Mouse (Mus musculus): ENCODE measurements around the gene Hipk2. TPM values are rescaled to one million over a fixed set of nuclear protein-coding genes. Genes with fewer than 3 reads are reported as not detected.
"Not testable (repeated sequence)": the region's sequence is repeated elsewhere in the genome, so short reads cannot be mapped to it uniquely, and the experiment has no call there.

Hipk2 gene
- polyA plus RNA-seq, 1 experiment from 2014 or later: 27.4 TPM

DNA sequence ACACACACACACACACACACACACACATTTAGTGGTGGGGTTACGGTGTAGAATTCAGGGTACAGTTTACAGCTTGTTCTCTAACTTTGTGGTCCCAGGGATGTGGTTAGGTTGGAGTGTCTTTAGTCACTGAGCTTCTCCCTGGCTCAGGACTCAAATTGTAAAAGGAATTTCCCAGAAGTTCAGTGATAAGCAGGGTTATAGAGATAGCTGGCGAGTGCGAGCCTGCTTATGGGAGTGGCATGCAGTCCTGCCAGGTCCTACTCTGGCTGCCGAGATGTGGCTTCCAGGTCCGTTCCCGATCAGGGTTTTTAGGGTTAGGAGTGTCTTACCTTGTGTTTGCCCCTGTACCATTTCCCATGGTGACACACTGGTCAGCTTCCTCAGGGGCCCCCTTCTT lies 199.7 kb downstream of the Hipk2 start:
- ATAC-seq (replicated peaks; ENCODE audit: low FRiP score) (no peak; the same call in 1 of the 2 replicates), DNase-seq (ENCODE audit: low spot score) (no peak)
- no peaks in the 10 kb centered on the region for H3K9me3 ChIP-seq (ENCODE audit: control insufficient read depth, low read length)
- H3K27ac ChIP-seq (ENCODE audit: low read depth, low read length): no peak overlapping the region
- no peak overlapping the region for H3K4me3 ChIP-seq (ENCODE audit: low read depth, low read length)
- H3K27me3 ChIP-seq (replicated peaks; ENCODE audit: control insufficient read depth, insufficient read depth, low read length): no peaks in the 10 kb centered on the region; the same call in 1 of the 2 replicates
- peaks cover 10% of the 10 kb centered on the region for H3K4me1 ChIP-seq (replicated peaks; ENCODE audit: control insufficient read depth, insufficient read depth, low read length)
- H3K4me2 ChIP-seq: peak overlapping the region; percentile 37
- H3K9ac ChIP-seq (ENCODE audit: low read depth, low read length): no peak overlapping the region
- no peaks in the 10 kb centered on the region for H3K36me3 ChIP-seq (ENCODE audit: control insufficient read depth, insufficient read depth, low read length)
- 51% methylated on average over 6 of the region's 6 CpGs for WGBS

DNA sequence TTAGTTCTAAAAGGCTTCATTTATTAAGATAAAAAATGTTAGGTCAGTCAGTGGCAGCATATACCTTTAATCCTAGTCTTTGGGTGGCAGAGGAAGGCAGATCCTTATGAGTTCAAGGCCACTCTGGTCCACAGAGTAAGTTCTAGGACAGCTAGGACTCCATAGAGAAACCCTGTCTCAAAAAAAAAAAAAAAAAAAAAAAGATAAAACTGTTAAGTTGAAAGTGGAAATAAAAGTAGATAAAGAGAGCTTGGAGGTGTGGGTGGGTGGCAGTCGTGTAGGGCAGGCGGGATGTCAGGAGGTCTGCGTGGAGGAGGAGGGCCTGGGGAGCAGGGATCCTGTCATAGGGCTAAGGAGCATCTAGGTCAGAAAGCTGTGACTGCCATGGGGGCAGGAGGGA lies 204.0 kb downstream of the Hipk2 start:
- DNase-seq (ENCODE audit: low spot score): no peak
- H3K4me3 ChIP-seq (ENCODE audit: low read depth, low read length): no peak overlapping the region
- no peak overlapping the region for H3K4me2 ChIP-seq
- 69% methylated on average over 3 of the region's 3 CpGs for WGBS
- H3K27ac ChIP-seq (ENCODE audit: low read depth, low read length): no peak overlapping the region
- no peaks in the 10 kb centered on the region for H3K36me3 ChIP-seq (ENCODE audit: control insufficient read depth, insufficient read depth, low read length)
- no peak overlapping the region for H3K9ac ChIP-seq (ENCODE audit: low read depth, low read length)
- no peak for ATAC-seq (replicated peaks; ENCODE audit: low FRiP score)
- no peaks in the 10 kb centered on the region for H3K9me3 ChIP-seq (ENCODE audit: control insufficient read depth, low read length)
- H3K27me3 ChIP-seq (replicated peaks; ENCODE audit: control insufficient read depth, insufficient read depth, low read length): peaks cover 4% of the 10 kb centered on the region
- H3K4me1 ChIP-seq (replicated peaks; ENCODE audit: control insufficient read depth, insufficient read depth, low read length): peaks cover 14% of the 10 kb centered on the region

DNA sequence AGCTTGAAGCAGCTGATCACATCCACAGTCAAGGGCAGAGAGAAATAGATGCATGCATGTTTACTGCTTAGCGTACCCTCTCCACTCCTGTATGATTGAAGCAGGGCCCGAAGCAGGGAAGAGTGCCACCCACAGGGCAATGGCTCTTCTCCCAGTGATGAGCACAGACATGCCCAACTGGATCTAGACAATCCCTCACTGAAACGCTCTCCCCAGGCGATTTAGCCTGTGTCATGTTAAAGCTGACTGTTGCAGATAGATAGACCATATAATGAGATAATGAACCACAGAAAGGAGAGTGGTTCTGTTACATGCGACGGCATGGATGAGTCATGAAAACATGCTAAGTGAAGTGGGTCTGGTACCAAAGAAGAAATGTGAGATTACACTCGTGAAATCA lies 204.7 kb downstream of the Hipk2 start:
- Histone ChIP-seq H3K27ac (ENCODE audit: low read depth, low read length) (no peak overlapping the region), H3K9ac (ENCODE audit: low read depth, low read length) (no peak overlapping the region), H3K4me2 (no peak overlapping the region), H3K9me3 (ENCODE audit: control insufficient read depth, low read length) (no peaks in the 10 kb centered on the region), H3K27me3 (replicated peaks; ENCODE audit: control insufficient read depth, insufficient read depth, low read length) (peaks cover 5% of the 10 kb centered on the region), H3K4me1 (replicated peaks; ENCODE audit: control insufficient read depth, insufficient read depth, low read length) (peaks cover 10% of the 10 kb centered on the region), H3K4me3 (ENCODE audit: low read depth, low read length) (no peak overlapping the region), H3K36me3 (ENCODE audit: control insufficient read depth, insufficient read depth, low read length) (no peaks in the 10 kb centered on the region)
- DNase-seq (ENCODE audit: low spot score) (no peak), ATAC-seq (replicated peaks; ENCODE audit: low FRiP score) (0 out of 2 replicates have a peak, but pooled peaks have one; percentile 47)
- 56% methylated on average over 7 of the region's 7 CpGs for WGBS

DNA sequence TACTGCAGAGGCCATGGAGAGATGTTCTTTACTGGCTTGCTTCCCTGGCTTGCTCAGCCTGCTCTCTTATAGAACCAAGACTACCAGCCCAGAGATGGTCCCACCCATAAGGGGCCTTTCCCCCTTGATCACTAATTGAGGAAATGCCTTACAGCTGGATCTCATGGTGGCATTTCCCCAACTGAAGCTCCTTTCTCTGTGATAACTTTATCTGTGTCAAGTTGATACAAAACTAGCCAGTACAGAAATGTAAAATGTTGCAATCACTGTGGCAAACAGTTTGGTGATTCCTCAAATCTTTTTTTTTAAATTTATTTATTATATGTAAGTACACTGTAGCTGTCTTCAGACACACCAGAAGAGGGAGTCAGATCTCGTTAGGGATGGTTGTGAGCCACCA lies 205.5 kb downstream of the Hipk2 start:
- 70% methylated on average over 1 of the region's 1 CpGs for WGBS
- not testable (repeated sequence) for ATAC-seq (replicated peaks; ENCODE audit: low FRiP score); H3K9me3 ChIP-seq (ENCODE audit: control insufficient read depth, low read length)

GRCm38 (mm10) chr6:38669580-38669979 lies 206.4 kb downstream of the Hipk2 start:
- H3K9me3 ChIP-seq (ENCODE audit: control insufficient read depth, low read length): no peaks in the 10 kb centered on the region
- H3K27ac ChIP-seq (ENCODE audit: low read depth, low read length): no peak overlapping the region
- no peak overlapping the region for H3K4me2 ChIP-seq

More for the DNA sequence above, 205.5 kb downstream of the Hipk2 start:
- H3K9ac ChIP-seq (ENCODE audit: low read depth, low read length); H3K4me2 ChIP-seq; H3K4me3 ChIP-seq (ENCODE audit: low read depth, low read length); H3K4me1 ChIP-seq (replicated peaks; ENCODE audit: control insufficient read depth, insufficient read depth, low read length); H3K36me3 ChIP-seq (ENCODE audit: control insufficient read depth, insufficient read depth, low read length); DNase-seq (ENCODE audit: low spot score); H3K27ac ChIP-seq (ENCODE audit: low read depth, low read length): not testable (repeated sequence)
- peaks cover 11% of the 10 kb centered on the region for H3K27me3 ChIP-seq (replicated peaks; ENCODE audit: control insufficient read depth, insufficient read depth, low read length)

DNA sequence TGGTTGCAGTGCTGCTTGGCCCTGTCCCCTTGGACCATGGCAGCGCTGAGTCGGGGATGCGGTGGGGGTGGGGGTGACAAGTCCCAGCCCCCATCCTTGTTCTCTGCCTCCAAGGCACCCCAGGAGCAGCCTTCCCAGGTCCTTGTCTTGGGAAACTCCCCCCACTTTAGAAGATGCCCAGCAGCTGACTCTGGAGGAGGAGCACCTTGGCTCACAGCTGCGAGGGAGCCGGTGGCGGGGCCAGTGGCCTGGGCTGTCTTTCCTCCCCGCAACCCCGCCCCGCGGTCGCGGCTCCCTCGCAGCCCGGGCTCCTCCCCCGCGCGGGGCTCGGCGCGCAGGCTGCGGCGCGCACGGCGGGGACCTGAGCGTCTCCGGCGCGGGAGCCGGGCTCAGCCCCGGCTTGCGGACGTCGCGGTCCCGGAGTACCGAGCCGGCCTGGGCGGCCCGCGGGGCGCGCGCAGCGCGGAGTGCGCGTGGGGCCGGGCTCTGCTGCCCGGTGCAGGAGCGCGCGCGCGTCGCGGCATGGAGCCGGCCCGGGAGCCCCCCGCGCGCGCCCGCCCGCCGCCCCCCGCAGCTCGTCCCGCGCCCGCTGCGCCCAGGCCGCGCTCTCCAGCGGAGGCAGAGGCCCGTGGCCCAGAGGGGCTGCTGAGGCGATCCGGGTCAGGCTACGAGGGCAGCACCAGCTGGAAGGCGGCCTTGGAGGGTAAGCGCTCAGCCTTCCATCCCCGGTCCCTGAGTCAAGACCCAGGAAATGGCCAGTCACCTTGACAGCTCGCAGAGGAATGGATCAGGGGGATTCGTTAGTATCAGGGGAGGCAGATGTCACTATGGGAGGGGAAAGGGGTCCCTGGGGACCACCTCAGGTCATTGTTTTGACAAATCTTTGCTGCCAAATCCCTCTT lies 213.0 kb downstream of the Hipk2 start, which contains the start of gene Clec2l:
TSS of gene Clec2l (plus strand) at position 356 of the 902 bp plus-strand sequence.
- Histone ChIP-seq H3K9me3 (ENCODE audit: control insufficient read depth, low read length) (no peaks in the 10 kb centered on the region), H3K27ac (ENCODE audit: low read depth, low read length) (no peak within 1 kb of the TSS), H3K27me3 (replicated peaks; ENCODE audit: control insufficient read depth, insufficient read depth, low read length) (peaks cover 65% of the 10 kb centered on the region), H3K9ac (ENCODE audit: low read depth, low read length) (peak within 1 kb of the TSS; percentile 42; the same call in 1 of the 2 replicates), H3K4me1 (replicated peaks; ENCODE audit: control insufficient read depth, insufficient read depth, low read length) (no peaks in the 10 kb centered on the region), H3K36me3 (ENCODE audit: control insufficient read depth, insufficient read depth, low read length) (no peaks in the 10 kb centered on the region), H3K4me2 (peak within 1 kb of the TSS; percentile 70), H3K4me3 (ENCODE audit: low read depth, low read length) (peak within 1 kb of the TSS; percentile 52)
- DNase-seq (ENCODE audit: low spot score) (no peak), ATAC-seq (replicated peaks; ENCODE audit: low FRiP score) (no peak; the same call in 1 of the 2 replicates)
- WGBS: 1% methylated on average over 75 of the region's 84 CpGs

More at GRCm38 (mm10) chr6:38669580-38669979, 206.4 kb downstream of the Hipk2 start:
- Histone ChIP-seq H3K4me3 (ENCODE audit: low read depth, low read length) (no peak overlapping the region), H3K36me3 (ENCODE audit: control insufficient read depth, insufficient read depth, low read length) (no peaks in the 10 kb centered on the region), H3K9ac (ENCODE audit: low read depth, low read length) (no peak overlapping the region), H3K27me3 (replicated peaks; ENCODE audit: control insufficient read depth, insufficient read depth, low read length) (peaks cover 20% of the 10 kb centered on the region), H3K4me1 (replicated peaks; ENCODE audit: control insufficient read depth, insufficient read depth, low read length) (peaks cover 8% of the 10 kb centered on the region)
- WGBS: 51% methylated on average over 6 of the region's 6 CpGs
- no peak for DNase-seq (ENCODE audit: low spot score)
- ATAC-seq (replicated peaks; ENCODE audit: low FRiP score): no peak

GRCm38 (mm10) chr6:38661626-38662025 lies 214.3 kb downstream of the Hipk2 start:
- 57% methylated on average over 4 of the region's 4 CpGs for WGBS

DNA sequence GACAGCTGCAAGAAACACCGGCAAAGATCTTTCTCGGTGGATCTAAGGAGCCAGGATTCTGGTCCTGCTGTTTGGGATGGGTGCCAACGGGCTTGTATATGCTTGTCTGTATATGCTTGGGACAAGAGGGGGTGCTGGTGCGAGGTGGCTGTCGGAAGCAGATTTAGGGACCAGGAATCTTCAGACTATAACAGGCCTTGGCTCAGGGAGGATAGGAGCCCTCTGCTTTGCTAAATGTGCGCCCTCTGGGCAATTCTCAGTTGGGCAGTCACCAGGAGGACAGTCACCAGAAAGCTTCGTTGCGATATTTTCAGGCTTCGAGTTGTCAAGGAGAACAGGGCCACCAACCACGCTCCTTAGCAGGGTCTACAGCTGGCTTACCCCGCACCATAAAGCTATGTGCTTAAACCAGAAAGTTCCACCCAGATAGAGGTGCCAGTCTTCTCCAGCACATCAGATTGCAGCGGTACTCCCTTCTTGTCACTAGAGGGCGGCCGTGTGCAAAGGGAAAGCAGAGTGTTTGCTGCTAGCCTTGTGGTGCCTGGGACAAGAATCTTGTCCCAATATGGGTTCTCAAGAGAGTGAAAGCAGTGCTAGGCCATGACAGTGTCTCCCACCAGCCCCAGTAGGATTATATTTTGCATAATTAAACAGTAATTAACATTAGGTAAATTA lies 225.6 kb downstream of the Hipk2 start:
- peak; percentile 53; the same call in 1 of the 2 replicates for ATAC-seq (replicated peaks; ENCODE audit: low FRiP score)
- Histone ChIP-seq H3K9ac (ENCODE audit: low read depth, low read length) (no peak overlapping the region), H3K9me3 (ENCODE audit: control insufficient read depth, low read length) (no peaks in the 10 kb centered on the region), H3K27ac (ENCODE audit: low read depth, low read length) (no peak overlapping the region), H3K4me3 (ENCODE audit: low read depth, low read length) (no peak overlapping the region), H3K4me1 (replicated peaks; ENCODE audit: control insufficient read depth, insufficient read depth, low read length) (no peaks in the 10 kb centered on the region), H3K4me2 (no peak overlapping the region), H3K36me3 (ENCODE audit: control insufficient read depth, insufficient read depth, low read length) (no peaks in the 10 kb centered on the region), H3K27me3 (replicated peaks; ENCODE audit: control insufficient read depth, insufficient read depth, low read length) (no peaks in the 10 kb centered on the region)
- DNase-seq (ENCODE audit: low spot score): peak; percentile 70
- 41% methylated on average over 14 of the region's 14 CpGs for WGBS

More at GRCm38 (mm10) chr6:38661626-38662025, 214.3 kb downstream of the Hipk2 start:
- Histone ChIP-seq H3K9me3 (ENCODE audit: control insufficient read depth, low read length) (no peaks in the 10 kb centered on the region), H3K27me3 (replicated peaks; ENCODE audit: control insufficient read depth, insufficient read depth, low read length) (peaks cover 60% of the 10 kb centered on the region), H3K4me2 (no peak overlapping the region), H3K27ac (ENCODE audit: low read depth, low read length) (no peak overlapping the region), H3K9ac (ENCODE audit: low read depth, low read length) (no peak overlapping the region), H3K4me3 (ENCODE audit: low read depth, low read length) (no peak overlapping the region), H3K4me1 (replicated peaks; ENCODE audit: control insufficient read depth, insufficient read depth, low read length) (no peaks in the 10 kb centered on the region), H3K36me3 (ENCODE audit: control insufficient read depth, insufficient read depth, low read length) (no peaks in the 10 kb centered on the region)
- DNase-seq (ENCODE audit: low spot score) (no peak), ATAC-seq (replicated peaks; ENCODE audit: low FRiP score) (no peak)
